Mouse (Mus musculus) lung, postnatal 0 days (tissue): ENCODE data around the gene Ttc6.

Source experiments
- CTCF ChIP-seq: IDR thresholded peaks from 2 replicates; pipeline ENCODE4 v1.5.1; 2016; ENCODE audit warnings: antibody characterized with exemption, mild to moderate bottlenecking
- EP300 ChIP-seq: IDR thresholded peaks from 2 replicates; pipeline ENCODE4 v1.6.1; 2016; ENCODE audit warnings: antibody characterized with exemption, mild to moderate bottlenecking, control low read depth

GRCm38 (mm10) chr12:57549667-57550160 is 14.2 kb upstream of the Ttc6 start:
- no peak for TF ChIP-seq CTCF
- no peak for TF ChIP-seq EP300
